Mouse (Mus musculus): ENCODE measurements at regions not wholly inside any gene's neighbourhood (a gene's known extent, or its start where the extent isn't known, plus 50 kb on each side); places are given as distances from the start of the nearest gene placed in this dataset.

DNA sequence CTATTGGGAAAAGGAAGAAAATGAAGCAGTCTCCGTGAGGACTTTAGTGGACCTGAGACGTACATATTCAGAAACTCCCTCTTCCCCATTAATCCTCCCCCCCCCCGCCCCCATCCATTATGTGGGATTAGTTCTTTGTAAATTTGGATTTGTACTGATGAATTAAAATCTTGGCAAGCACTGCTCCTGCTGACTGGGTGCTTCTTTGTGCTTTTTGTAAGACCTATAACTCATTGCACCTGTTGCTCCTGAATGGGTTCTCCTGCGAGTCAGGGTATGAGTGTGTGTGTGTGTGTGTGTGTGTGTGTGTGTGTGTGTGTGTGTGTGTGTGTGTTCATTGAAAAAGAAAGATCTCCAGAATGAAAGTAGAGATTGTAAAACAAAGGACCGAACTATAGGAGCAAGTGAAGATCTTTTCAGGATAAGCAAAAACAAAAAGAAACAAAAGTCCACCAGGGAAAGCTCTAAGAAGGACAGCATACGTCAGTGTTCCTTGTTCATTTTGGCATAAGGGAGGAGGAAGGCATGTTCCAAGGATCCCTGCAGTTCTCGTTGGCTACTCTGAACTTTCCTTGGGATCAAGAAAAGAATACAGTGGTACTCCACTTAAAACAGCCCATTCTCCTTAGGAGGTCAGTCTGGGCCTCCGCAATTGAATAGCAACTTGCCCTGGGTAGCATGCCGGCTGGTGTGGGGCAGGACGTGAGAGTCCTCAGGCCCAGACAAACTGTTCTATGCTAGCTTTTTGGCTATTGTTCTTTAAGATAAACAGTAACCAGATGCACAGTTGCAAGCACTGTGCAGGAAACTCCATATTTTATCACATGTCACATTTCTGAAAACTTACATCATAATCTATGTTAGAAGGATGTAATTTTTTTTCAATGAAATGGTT is 131.9 kb upstream of the Zfp462 start:
- DNase-seq (ENCODE audit: low spot score in 2 of 2) = no peak

- peak; percentile 34 to 67 for DNase-seq (ENCODE audit: low spot score in 2 of 2)
Measured at GRCm38 (mm10) chr4:54837326-54837725, 107.5 kb upstream of the Zfp462 start.

- DNase-seq (ENCODE audit: low spot score in 2 of 2) = no peak
Measured at GRCm38 (mm10) chr4:54838111-54838510, 106.7 kb upstream of the Zfp462 start.

- DNase-seq (ENCODE audit: low spot score in 2 of 2) = no peak
Measured at GRCm38 (mm10) chr4:54838794-54839193, 106.1 kb upstream of the Zfp462 start.

DNA sequence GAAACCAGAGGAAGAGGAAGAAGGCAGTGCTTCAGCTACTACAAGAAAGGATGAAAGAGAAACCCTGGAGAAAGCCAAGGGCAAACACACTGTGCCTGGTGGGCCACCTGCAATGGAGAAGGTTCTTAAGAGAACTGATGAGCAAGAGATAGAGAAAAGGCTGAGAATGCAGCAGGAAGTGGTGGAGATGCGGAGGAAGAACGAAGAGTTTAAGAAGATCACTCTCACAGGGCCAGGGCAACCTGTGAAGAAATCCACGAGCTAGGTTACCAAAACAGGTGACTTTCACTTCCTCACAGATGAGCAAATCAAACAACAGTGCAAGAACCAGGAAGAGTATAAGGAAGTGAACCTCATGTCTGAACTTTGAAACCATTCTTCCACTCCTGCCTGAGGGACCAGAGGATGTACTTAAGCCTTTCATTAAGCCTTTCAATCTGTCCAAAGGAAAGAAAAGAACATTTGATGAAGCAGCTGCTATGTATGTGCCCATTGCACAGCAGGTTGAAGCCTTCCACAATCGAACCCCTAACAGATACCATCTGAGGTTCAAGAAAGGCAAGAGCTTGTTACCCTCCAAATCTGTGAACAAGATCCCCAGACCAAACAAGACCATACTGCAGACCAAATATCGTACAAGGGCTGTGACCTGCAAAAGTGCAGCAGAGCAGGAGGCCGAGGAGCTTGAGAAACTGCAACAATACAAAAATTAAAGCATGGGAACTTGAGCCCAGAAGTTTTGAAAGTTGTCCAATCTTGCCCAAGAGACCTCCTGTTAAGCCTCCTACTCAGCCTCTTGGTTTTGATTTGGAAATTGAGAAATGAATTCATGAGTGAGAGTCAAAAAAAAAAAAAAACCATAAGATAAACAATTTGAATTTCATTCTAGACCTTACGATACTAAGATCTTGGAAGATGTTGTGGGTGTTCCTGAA is 91.6 kb upstream of the Zfp462 start:
- DNase-seq (ENCODE audit: low spot score in 2 of 2) = no peak

DNA sequence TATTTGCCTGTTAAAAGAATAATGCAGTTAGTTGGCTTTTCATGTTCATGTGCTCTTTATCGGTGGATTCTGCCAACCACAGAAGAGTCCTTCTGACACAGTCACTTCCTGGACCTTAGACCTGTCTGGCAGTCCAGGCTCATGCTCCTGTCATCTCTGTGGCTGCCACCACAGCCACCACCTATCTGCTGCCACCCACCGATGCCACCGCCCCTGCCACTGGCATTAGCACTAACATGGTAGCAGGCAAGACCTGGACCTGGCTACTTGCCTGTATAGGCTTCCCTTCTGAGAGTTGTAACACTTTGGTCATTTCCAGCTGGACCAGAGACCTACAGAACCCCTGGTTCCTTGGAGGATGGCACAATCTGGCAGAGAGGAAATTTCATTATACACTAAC is 86.2 kb upstream of the Zfp462 start:
- DNase-seq (ENCODE audit: low spot score in 2 of 2) = no peak

GRCm38 (mm10) chr4:54866062-54866461 is 78.8 kb upstream of the Zfp462 start:
- no peak for DNase-seq (ENCODE audit: low spot score in 2 of 2)

- no peak for DNase-seq (ENCODE audit: low spot score in 2 of 2)
Measured at GRCm38 (mm10) chr4:54874136-54874827, 70.6 kb upstream of the Zfp462 start.

GRCm38 (mm10) chr4:54875506-54875905 is 69.3 kb upstream of the Zfp462 start:
- no peak for DNase-seq (ENCODE audit: low spot score in 2 of 2)

DNA sequence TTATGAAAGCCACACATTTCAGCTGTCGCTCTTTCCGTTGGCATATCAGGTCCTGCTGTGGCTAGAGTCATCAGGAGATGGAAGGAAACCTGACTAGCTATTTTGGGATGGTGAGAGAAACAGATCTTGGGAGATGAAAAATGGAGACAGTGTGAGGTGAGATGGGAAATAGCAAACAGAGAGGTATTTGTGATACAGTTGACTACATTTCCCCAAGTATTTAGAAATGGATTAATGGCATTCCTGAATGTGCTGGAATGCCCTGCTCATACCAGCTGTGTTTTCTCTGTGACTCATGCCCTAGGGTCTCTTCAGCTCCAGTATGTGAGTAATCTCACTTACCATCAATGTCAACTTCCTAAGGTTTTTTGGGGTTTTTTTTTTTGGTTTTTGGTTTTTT is 67.5 kb upstream of the Zfp462 start:
- DNase-seq (ENCODE audit: low spot score in 2 of 2) = no peak

GRCm38 (mm10) chr4:54878531-54878930 is 66.3 kb upstream of the Zfp462 start:
- DNase-seq (ENCODE audit: low spot score in 2 of 2) = no peak

- DNase-seq (ENCODE audit: low spot score in 2 of 2) = no peak
Measured at GRCm38 (mm10) chr4:54893288-54893687, 51.6 kb upstream of the Zfp462 start.
